Mouse (Mus musculus): Measurements from ENCODE around the gene Zfp418.
"Not testable (repeated sequence)": the region's sequence is repeated elsewhere in the genome, so short reads cannot be mapped to it uniquely, and the experiment has no call there.

The Zfp418 gene

GRCm38 (mm10) chr7:7171227-7172147, at the start of gene Zfp418:
Zfp418 (plus strand) TSS chr7:7171330.
- peak; percentile 82 for DNase-seq (ENCODE audit: low read depth)

GRCm38 (mm10) chr7:7121602-7121980, 49.5 kb upstream of the Zfp418 start:
- DNase-seq (ENCODE audit: low read depth), result no peak

GRCm38 (mm10) chr7:7130491-7131124, 40.5 kb upstream of the Zfp418 start:
- not testable (repeated sequence) for DNase-seq (ENCODE audit: low read depth)

GRCm38 (mm10) chr7:7132751-7133150, 38.4 kb upstream of the Zfp418 start:
- no peak for DNase-seq (ENCODE audit: low read depth)

- peak; percentile 76 for DNase-seq (ENCODE audit: low read depth)
These were observed 34.7 kb upstream of the Zfp418 start, which contains the start of gene Zfp773 for GRCm38 (mm10) chr7:7136379-7136866. Zfp773 (minus strand) TSS chr7:7136755.

- DNase-seq (ENCODE audit: low read depth), result no peak
These were observed 26.9 kb upstream of the Zfp418 start for GRCm38 (mm10) chr7:7144215-7144614.

GRCm38 (mm10) chr7:7145991-7146608, 25.0 kb upstream of the Zfp418 start:
- no peak for DNase-seq (ENCODE audit: low read depth)

- no peak for DNase-seq (ENCODE audit: low read depth)
These were observed 14.8 kb downstream of the Zfp418 start for GRCm38 (mm10) chr7:7185897-7186296.

- peak; percentile 3 for DNase-seq (ENCODE audit: low read depth)
These were observed 16.5 kb downstream of the Zfp418 start for GRCm38 (mm10) chr7:7187417-7188190.

- peak; percentile 75 for DNase-seq (ENCODE audit: low read depth)
These were observed 17.2 kb downstream of the Zfp418 start for GRCm38 (mm10) chr7:7188191-7188942.

GRCm38 (mm10) chr7:7209313-7210151, 38.4 kb downstream of the Zfp418 start, which contains the start of gene Zfp772:
Zfp772 (minus strand) TSS chr7:7209998.
- DNase-seq (ENCODE audit: low read depth), result not testable (repeated sequence)
